9 mouse cellular contexts compared by ENCODE assay signal in genomic region chr9:41377701-41378626, GRCm38 (mm10).
DNase-seq lines count a peak whose midpoint lies in the region; ATAC-seq and TF ChIP-seq lines count a peak whose summit lies in the region.
"Had no signal": no experiment of that assay in that cellular context is flagged by ENCODE, and none has a peak within 500 bp of the region (broad histone marks: within the 10 kb centered on the region; RNA-seq: fewer than 3 reads in every experiment).

No protein-coding gene starts in this region.

- DNase-seq in kidney, postnatal 10 days: peak; percentile 11
- DNase-seq in kidney, adult 8-10 months: no peak
- peak; percentile 36 to 40 for DNase-seq in left cerebral cortex, postnatal 36 days (ENCODE audit: low spot score in 2 of 2)
- DNase-seq in right cerebral cortex, postnatal 14 days: peak; percentile 25
- no peak for DNase-seq in thymus, postnatal 14 days
- DNase-seq in cerebellum, adult 2 months: no peak

- no peak for ATAC-seq in megakaryocyte-erythroid progenitor cell, adult 5-6 weeks (replicated peaks; ENCODE audit: low FRiP score, low TSS enrichment, poor library complexity, severe bottlenecking)

- H3K27me3 ChIP-seq in cerebellum, adult 2 months (ENCODE audit: control insufficient read depth, insufficient read depth, low read length): no peaks in the 10 kb centered on the region

- TF ChIP-seq POLR2A in embryonic fibroblast, embryonic 13.5 days (IDR thresholded peaks at IDR 0.05; ENCODE audit: low read depth, low read length): no peak
- TF ChIP-seq POLR2A in cerebellum, adult 2 months (IDR thresholded peaks at IDR 0.05; ENCODE audit: borderline replicate concordance, insufficient read depth, low read length): no peak

- peak overlapping the region; percentile 8; the same call in 1 of the 2 replicates for H3K4me3 ChIP-seq in embryonic fibroblast, embryonic 13.5 days (ENCODE audit: insufficient read depth, low read length)
- no peak overlapping the region for H3K4me3 ChIP-seq in cerebellum, adult 2 months (replicated peaks; ENCODE audit: insufficient read depth, low read depth, low read length)

- TF ChIP-seq CTCF in embryonic fibroblast, embryonic 13.5 days (IDR thresholded peaks at IDR 0.05; ENCODE audit: borderline replicate concordance, insufficient read depth, low read length): no peak
- no peak for TF ChIP-seq CTCF in cerebellum, adult 2 months (IDR thresholded peaks at IDR 0.05; ENCODE audit: borderline replicate concordance, insufficient read depth, low read depth, low read length)

- H3K4me1 ChIP-seq in embryonic fibroblast, embryonic 13.5 days (ENCODE audit: control insufficient read depth, insufficient read depth, low read length): peaks cover 35% of the 10 kb centered on the region
- H3K4me1 ChIP-seq in cerebellum, adult 2 months (ENCODE audit: control insufficient read depth, insufficient read depth, low read length): 0 out of 2 replicates have a peak, but pooled peaks cover 3% of the 10 kb centered on the region

- intact Hi-C loops in left cerebral cortex, postnatal 36 days (cut with DNase I): loop anchor here (5.0 to 10.0 kb wide), 3 partner anchors 143 to 574 kb away; no protein-coding TSS in a partner anchor

- H3K27ac ChIP-seq in embryonic fibroblast, embryonic 13.5 days (ENCODE audit: insufficient read depth, low read length): peak overlapping the region; percentile 90
- no peak overlapping the region for H3K27ac ChIP-seq in cerebellum, adult 2 months (ENCODE audit: insufficient read depth, low read length)
- H3K27ac ChIP-seq: liver, embryonic 14.5 days had no signal

- WGBS in cerebellum, adult 2 months: 23% methylated on average over 18 of the region's 18 CpGs

Comparison
In these comparisons a context has a peak if more than half of its experiments do, and no peak if none do; other contexts are left out.
1. DNase-seq: peak in kidney, postnatal 10 days (single experiment), left cerebral cortex, postnatal 36 days (2 of 2) and right cerebral cortex, postnatal 14 days (single experiment); none in kidney, adult 8-10 months (0 of 2), thymus, postnatal 14 days (single experiment) and cerebellum, adult 2 months (0 of 2).